Mouse (Mus musculus) heart, adult 2 months (tissue): Measurements from ENCODE around the gene Akap6.

Experiments
- CTCF ChIP-seq: fragments of 200-600 bp; IDR thresholded peaks from 2 replicates; pipeline ENCODE4 v1.8.1; 2022; ENCODE audit warnings: antibody characterized with exemption, mild to moderate bottlenecking, moderate library complexity
- EP300 ChIP-seq: fragments of 200-500 bp; IDR thresholded peaks from 2 replicates; pipeline ENCODE4 v1.6.1; 2011; ENCODE audit warnings: low read depth, low read length, control low read depth; ENCODE audit not compliant: insufficient read depth
- POLR2A ChIP-seq: fragments of 200-500 bp; IDR thresholded peaks from 2 replicates; pipeline ENCODE4 v1.6.1; 2011; ENCODE audit warnings: mild to moderate bottlenecking, low read depth, low read length, control low read depth; ENCODE audit not compliant: insufficient read depth

DNA sequence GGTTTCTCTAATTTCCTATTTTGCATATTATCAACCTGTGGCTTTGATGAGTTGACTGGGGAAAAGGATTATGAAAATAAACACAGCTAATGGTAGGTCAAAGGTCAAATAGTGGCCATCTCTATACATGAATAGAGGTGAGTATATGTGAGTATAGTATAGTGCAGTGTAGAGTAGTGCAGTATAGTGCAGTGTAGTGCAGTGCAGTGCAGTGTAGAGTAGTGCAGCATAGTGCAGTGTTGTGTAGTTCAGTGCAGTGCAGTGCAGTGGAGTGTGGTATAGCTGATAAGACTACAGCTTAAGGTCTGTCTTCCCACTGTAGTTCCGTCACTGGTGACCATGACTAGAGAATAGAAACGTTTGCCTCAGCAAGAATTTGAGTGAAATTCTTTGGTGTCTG lies 245.8 kb downstream of the Akap6 start:
- TF ChIP-seq CTCF (no peak), EP300 (no peak), POLR2A (no peak)
